Mouse (Mus musculus): Measurements from ENCODE around the gene Gm20388.

The Gm20388 gene

DNA sequence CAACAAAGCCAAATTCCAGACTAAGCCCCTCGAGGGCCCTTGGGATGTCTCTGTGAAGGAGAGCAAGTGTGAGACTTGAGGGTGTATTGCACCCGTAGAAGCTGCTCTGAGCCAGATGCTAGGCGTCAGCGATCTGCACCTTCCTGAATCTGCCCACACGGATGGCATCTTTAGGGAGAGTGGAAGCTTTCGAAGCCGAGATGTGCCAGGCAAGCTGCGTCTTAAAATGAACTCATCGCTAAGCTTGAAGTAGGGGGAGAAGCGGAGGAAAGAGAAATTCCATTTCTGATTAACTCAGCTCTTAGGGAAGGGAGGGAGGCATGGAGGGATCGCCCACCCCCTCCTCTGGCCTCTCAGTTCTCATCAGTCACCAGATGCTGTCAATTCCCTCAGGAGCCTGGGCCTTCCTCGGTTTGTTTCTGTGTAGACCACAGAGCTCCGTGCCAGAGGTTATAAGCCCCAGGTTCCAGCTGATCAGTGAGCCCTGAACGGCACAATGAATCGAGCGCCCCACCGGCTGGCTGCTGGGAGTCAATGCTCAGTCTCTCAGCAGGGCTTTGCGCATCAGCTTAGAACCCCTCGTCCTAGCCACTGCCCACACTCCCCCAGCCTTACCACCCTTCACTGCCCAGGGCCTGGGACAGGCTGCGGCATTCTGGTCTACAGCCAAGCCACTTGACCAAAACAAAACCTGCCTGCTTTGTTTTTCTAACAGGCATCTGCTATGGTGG lies 3818.6 kb downstream of the Gm20388 start:
- peak; percentile 76 for DNase-seq (ENCODE audit: low read depth)

DNA sequence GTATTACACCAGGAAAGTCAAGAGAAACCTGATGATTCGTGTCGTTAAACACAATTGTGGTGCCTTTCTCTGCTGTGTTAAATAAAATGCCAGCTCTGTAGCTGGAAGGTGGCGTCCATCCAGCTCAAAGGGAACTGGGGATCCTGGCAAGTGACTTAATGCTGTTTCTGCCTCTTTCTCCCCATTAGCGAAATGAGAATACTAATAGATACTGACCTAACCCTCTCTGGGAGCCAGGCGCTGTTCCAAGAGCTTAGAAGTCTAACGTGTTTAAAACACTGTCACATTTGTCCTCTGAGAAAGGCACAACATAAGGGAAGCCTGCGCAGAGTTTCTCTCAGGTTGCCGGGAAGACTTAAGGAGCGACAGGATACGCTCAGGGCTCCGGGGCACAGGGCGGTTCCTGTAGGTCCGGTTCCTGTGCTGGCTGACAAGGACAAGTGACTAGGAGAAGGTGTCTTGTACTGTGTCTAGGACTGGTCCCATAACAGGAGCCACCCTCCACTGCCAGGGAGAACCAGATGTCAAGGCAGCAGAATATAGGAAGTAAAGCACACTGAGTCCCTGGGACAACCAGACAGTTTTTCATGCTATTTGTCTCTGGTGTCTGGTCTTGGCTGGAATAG lies 3819.3 kb downstream of the Gm20388 start:
- no peak for DNase-seq (ENCODE audit: low read depth)

DNA sequence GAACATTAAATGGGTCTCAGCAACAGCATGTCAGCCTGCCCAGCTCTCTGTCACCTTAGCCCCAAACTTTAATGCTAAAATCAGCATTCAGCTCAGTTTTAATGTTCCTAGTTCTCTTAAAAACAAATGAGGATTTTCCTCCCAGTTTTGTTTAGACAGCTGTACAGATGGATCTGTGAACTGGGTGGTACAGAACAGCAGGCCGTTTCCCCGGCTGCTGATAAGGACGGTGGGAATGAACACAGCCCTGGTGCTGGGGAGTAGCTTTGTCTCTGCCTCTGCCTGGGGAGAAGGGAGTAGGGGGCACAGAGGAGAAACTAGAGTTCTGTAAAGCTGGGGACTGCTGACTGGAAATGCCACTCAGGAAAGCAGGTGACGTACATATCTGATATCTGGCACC lies 3821.7 kb downstream of the Gm20388 start:
- no peak for DNase-seq (ENCODE audit: low read depth)

DNA sequence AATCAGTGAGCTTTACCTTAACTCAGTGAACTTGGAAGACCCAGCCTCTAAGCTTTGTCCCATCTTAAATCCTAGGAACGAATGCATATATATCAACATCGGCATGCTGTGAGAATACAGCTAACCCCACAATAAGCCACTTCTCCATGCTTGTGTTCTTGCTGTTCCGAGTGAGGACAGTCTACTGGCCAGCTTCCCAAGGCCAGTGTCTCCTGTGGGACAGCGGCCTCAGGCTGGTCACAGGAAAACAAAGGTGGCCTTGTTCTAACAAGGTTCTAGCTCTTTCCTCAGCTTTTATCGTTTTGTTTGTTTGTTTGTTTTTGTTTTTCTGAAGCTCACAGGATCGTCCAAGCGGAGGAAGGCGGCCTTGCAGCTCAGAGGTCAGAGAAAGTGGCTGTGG lies 3823.8 kb downstream of the Gm20388 start:
- no peak for DNase-seq (ENCODE audit: low read depth)

DNA sequence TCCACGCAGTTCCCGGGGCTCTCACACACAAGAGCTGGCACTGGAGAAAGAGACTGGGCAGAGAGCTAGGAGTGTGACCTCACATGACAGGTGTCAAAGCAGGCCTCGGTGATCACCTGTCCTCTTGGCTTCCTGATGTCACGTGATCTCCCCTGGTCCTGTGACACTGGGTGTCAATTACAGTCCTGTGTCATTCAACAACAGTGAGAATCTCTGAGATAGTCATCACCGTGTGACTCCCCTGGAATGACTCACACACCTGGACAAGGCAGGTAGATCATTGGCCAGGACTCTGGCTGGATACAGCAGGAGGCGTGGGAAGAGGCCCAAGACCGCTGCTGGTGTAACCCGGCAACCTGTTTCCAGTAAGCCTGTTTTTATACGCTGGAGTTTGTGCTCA lies 3826.3 kb downstream of the Gm20388 start:
- DNase-seq (ENCODE audit: low read depth), result no peak

DNA sequence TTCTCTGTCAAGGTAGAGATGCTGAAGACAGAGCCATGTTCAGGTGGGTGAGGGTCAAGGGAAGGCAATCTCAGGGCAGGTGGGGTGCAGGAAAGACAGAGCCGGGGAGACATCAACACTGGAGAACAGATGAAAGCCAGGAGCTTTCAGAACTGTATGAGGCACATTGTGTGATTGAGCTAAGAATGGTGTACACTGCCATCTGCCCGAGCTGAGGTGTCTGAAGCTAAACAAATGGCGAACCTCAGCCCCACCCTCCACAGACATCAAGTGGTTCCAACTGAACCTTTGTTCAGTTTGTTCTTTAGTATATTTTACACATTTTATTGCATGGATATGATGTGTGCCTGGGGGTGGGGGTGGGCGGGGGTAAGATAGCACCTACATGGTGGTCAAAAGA lies 3829.6 kb downstream of the Gm20388 start:
- DNase-seq (ENCODE audit: low read depth), result no peak

DNA sequence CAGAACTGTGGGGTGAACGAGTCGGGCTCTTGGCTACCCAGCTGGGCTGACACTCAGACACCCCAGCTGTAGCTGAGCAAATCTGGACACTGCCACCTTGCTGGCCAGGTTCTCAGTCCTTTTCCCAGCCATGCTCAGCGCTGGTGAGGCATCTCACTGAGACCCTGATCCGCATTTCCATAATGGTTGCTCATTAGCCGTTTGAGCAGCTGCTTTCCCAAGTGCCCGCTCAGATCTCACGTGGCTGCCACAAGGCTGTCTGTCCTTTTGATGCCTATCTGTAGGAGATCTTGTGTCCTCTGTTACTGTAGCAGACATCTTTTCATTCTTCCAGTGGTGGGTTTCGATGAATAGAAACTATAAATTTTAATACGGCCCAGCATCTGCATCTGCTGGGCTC lies 3830.6 kb downstream of the Gm20388 start:
- no peak for DNase-seq (ENCODE audit: low read depth)

DNA sequence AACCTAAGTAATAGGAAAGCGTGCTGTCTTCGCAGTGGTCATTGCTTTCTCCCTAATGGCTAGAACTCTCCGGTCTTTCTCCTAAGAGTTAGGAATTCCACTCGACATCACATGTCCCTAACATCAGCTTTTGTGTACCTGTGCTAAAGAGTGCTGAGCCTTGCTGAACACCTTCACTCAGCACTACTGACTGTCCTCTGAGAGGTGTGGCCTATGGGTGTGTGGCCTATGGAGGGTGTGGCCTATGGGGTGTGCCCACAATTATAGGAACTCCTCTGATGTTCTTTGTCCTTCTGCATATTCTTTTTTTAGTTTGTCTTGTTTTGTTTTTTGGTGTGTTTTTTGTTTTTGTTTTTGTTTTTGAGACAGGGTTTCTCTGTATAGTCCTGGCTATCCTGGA lies 3835.8 kb downstream of the Gm20388 start:
- DNase-seq (ENCODE audit: low read depth), result no peak

DNA sequence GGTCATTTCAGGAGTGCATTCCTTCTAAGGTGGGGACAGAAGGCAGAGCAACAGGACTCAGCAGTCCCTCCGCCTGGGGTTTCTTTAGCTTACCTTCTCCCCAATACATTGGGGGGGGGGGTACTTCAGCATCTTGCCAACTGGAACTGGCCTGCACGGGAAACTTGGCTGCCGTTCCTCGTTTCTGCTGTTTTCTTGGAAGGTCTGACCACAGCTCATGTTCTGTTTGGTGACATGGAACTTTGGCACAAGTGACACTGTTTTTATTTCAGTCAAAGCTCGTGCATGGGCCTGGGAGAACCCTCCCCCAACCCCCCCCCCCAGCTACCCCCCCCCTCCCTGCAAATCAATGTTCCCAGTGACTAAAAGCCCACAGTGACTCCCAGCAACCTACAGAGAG lies 3837.1 kb downstream of the Gm20388 start:
- peak; percentile 36 for DNase-seq (ENCODE audit: low read depth)

DNA sequence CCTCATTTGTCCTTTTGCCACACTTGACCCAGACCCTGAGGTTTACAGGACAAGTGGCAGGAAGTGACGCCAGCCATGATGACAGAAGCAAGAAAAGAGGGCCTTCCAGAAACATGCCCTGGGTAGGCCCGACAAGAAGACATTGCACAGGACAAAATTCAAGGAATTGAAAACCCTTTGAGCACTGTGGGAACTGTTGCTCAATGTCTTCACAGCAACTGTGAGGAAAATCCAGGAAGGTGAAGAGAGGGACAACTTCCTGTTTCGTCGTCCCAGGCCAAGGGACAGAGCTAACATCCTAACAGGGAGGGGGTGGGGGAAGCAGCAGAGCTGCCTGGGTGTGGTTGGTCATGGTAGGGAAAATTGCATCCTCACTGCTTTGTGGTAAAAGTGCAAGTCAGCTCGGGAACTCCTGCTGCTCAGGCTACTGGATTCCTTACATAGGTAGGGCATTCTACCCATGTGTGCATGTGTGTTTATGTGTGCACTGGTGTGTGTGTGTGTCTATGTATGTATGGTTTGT lies 3839.6 kb downstream of the Gm20388 start:
- DNase-seq (ENCODE audit: low read depth), result peak; percentile 46

DNA sequence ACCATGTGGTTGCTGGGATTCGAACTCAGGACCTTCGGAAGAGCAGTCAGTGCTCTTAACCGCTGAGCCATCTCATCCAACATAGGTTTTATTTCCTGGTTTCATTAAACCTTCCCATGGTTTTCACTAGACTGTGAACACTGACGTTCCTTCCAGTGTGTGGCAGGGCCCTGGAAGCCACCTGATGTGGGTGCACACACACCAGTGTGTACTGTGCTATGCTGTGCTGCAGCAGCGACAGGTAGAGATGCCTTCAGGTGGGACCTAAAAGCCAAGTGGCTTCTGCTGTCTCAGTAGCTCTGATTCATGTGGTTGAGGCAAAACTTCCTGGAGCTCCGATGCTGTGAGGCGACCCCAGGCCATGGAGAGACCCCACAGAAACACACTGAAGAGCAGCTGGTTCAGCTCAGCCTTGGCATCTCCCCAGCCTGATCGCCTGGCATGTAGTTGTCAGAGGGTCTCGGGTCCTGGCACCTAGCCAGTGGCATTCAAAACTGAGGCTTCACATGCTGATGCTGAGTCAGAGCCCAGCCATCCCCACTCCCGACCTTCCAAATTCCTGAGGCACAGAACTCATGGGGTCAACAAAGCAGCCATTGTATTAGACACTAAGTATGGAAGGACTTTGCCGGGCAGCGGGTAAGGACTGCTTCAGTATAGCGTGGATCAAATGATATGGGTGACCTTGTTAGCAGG lies 3842.3 kb downstream of the Gm20388 start:
- DNase-seq (ENCODE audit: low read depth), result peak; percentile 95

DNA sequence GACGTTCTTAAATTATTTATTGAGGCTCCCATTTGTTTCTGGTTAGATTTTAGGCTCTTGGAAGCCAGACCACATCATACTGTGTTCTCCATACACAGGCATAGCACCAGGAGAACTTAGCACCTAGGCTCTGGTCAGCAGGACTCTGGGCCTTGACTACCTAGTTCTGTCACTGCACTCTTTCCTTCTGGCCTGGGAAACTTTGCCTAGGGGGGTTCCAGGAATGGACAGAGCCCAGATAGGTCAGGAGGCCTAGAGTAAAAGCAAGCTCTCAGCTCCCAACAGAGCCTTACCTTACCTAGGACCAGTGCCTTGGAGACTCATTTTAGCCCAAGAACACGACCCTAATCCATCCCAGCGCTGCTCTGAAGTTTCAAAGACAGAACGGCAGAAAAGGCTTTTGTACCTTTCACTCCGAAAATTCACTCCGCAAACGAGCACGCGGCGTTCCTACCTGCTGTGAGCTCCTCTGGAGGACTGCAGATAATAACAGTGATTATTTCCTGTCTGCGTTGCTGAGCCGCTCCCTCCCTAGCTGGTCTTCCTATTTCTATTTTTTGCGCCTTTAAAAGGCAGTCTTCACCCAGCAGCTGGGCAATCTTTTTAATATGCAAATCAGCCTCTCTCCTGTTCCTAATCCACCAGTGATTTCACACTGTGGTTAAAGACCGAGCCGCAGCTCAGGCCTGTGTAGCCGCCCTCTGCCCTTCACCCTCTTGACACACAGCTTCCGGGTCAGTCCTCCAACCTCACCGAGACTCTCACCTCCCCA lies 3843.1 kb downstream of the Gm20388 start:
- DNase-seq (ENCODE audit: low read depth), result no peak

DNA sequence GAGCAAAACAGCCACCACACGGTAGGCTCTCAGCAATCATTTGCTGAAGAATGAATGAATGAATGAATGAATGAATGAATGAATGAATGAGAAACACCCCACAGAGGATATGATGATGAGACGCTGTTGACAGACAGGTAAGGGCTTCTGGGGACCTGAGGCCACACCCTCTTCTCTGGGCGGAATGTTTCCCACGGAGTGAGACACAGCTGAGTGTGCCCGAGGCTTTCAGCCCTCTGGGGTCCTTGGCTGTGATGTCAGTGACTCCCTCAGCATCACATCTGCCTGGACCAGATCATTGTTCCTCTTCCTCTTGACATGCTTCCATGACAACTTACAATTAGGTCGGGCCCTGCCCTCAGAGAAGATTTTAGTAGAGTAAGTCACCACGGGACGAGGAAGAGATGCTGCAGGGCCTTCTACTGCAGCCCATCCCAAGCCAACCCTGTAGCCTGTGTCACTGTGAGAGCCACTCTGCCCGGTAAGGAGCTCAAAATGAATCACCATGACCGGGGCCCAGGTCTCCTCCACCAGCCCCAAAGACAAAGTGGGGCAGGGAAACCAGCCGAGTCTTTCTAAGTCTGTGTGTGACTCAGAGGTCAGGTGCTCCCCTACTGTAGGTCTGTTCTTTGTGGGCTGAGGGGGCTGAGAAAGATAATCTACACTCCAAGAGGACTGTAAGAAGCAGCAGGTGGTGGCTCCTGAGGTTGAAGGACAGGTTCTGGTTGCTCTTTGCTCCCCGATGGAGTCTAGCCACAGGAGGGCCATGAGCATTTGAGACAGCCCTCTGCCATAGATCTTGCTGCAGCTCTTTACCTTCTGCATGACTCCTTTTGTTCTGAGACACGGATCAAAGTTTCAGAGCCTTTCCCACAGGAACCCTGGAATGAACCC lies 3844.1 kb downstream of the Gm20388 start:
- peak; percentile 47 for DNase-seq (ENCODE audit: low read depth)

DNA sequence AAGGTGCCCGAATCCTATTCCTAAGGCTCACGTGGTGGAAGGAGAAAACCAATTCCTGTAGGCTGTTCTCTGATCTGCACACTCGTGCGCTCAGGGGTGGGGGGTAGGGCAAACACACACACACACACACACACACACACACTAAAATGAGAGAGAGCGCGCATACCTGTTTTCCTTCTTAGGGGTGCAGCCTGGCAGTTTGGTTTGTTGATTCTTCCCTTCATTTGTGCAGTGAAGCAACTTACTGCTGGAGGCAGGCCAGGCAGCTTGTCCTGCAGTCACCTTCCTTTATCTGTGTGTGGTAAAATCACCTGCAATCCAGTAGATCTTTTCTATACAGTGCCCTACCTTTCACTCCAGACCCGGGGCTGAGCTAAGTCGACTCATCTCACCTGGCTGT lies 3846.3 kb downstream of the Gm20388 start:
- no peak for DNase-seq (ENCODE audit: low read depth)

DNA sequence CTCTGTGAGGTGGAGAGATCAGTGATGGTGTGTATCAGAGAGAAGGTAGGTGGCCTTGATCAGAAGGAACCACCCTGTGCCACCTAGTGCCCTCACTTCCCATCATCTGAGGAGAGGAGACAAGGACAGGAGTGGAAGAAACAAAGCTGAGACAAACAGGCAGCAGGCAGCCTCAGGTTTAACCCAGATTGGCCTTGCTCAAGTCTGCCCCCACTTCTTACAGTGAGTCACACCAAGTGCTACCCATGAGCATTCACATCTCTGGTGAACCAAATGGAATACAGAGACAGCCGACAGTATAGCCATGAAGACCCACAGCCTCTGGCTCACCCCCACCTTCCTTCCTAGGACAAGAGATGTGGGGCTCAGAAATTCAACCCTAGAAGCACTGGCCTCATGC lies 3848.3 kb downstream of the Gm20388 start:
- peak; percentile 55 for DNase-seq (ENCODE audit: low read depth)

DNA sequence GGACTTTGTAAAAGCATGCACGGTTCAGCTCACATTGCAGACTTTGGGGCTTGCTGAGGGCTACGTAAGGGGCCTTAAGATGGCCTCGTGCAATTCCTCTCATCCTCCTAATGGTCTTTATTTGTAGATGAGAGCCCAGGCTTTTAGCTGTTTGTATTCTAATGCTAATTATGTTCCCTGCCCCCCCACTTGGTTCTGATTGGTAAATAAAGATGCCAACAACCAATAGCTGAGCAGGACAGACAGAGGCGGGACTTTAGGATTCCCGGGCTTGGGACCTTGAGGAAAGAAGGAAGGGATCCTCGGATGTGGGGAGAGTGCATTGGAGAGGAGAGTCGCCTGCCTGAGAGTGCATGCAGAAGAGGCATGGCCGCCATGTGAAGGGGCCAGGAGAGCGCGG lies 3849.3 kb downstream of the Gm20388 start:
- no peak for DNase-seq (ENCODE audit: low read depth)

DNA sequence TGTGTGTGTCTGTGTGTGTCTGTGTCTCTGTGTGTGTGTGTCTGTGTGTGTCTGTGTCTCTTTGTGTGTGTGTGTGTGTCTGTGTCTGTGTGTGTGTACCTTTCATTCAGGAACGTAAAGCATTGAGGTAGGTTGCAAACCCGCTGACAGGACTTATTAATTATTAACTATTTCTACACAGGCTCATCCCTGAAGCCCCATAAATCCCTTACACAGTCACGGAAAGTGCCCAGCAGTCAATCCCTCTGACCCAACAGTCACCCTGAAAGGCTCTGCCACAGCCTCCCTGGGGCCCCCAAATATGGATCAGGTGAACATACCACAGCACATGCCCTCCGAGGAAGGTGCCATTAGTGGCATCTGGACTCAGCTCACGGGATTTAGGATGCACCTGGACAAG lies 3849.9 kb downstream of the Gm20388 start:
- no peak for DNase-seq (ENCODE audit: low read depth)

DNA sequence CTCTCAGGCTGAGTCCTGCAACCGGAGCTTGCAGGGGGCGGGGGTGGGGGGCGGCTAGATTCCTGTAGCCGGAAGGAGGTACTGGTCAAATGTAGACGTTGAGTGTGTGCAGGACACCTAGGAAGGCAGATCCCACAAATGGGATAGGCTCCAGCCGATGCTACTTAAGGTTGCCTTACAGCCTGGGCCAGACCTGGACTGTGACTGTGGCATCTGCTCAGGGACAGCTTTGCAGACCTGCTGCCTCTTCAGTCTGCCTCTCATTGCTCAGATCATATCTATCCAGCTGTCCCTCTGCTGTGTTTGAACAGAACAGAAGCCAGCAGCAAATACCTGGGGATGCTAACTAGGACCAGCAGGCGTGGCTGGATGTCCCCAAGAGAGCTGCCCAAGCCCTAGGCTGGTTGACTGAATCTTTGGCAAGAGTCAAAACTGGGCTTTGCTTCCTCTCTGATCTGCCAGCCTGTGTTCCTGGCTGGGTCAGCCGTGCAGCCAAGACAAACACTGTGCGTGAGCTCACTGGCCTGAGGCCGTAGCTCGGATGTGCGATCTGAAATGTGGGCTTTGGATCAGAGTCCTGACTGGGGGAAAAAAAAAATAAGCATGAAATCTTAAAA lies 3850.7 kb downstream of the Gm20388 start:
- DNase-seq (ENCODE audit: low read depth), result peak; percentile 91

DNA sequence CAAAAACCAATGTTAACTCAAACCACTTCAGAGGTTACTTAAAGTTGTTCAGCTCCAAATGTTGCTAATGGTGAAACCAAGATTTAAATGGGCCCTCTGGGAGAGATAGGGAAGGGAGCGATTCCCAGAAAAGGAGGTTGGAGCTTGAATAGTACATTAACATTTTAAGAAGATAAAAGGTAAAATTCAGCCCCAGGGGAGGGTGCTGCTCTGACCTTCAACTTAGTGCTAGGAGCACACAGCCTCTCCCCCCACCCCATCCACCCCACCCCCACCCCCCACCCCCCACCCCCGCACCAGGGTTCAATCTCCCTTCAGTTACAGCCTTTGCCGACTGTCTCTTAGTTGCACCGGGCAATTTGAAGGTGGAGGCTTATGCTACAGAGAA lies 3851.2 kb downstream of the Gm20388 start:
- no peak for DNase-seq (ENCODE audit: low read depth)

DNA sequence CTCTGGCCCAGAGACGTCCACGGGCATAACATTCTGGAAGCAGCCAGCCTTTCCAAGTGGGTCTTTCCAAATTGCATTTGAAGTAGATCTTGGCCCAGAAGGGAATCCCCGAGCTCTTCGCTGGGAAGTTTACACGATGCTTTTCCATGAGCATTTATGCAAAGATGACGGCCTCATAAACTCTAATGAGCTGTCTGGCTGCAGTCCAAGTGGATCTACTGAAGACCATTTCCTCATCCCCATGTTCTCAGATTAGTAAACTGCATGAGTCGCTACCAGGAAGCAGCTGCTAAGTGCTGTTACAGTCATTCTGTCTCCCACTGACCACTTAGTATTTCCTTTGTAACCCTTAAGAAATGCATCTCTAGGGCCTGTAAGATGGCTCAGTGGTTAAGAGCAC lies 3852.7 kb downstream of the Gm20388 start:
- DNase-seq (ENCODE audit: low read depth), result peak; percentile 94

DNA sequence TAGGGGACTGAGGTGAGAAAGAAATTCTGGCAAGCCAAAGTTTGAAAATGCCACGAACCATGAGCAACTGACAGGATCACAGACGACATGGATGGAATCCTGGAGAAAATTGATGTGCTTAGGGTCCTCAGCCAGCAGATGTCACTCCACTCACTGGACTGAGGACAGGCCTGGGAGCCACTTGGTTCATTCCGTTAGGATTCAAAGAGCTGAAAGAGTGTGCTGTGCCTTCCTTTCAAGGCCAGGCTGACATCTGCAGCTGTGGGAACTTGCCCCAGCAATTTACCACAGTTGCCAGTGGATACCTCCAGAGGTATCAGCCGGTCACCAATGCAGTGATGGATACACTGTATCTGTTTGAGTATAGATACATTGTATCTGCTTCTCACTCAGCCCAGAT lies 3854.0 kb downstream of the Gm20388 start:
- no peak for DNase-seq (ENCODE audit: low read depth)

Data from NIH3T3 (cell line).